Mouse (Mus musculus): ENCODE data around the gene Lingo1. TPM values are rescaled to one million over a fixed set of nuclear protein-coding genes. Genes with fewer than 3 reads are reported as not detected.
A peak's percentile ranks its signal among the peaks of the same experiment; 100 is the strongest.

The Lingo1 gene
- polyA plus RNA-seq, 1 experiment from 2014 or later, result 93.4 TPM

GRCm38 (mm10) chr9:56618660-56619059 is 177.6 kb downstream of the Lingo1 start:
- no peak for ATAC-seq (ENCODE audit: low FRiP score, low read depth)
- H3K9me3 ChIP-seq, result no peaks in the 10 kb centered on the region
- peaks cover 14% of the 10 kb centered on the region; the same call in 1 of the 2 replicates for H3K4me1 ChIP-seq (replicated peaks)
- no peak overlapping the region for H3K27ac ChIP-seq (replicated peaks)
- no peak overlapping the region for H3K4me3 ChIP-seq
- no peak overlapping the region for H3K9ac ChIP-seq
- H3K4me2 ChIP-seq, result no peak overlapping the region
- 82% methylated on average over 4 of the region's 4 CpGs for WGBS
- peaks cover 4% of the 10 kb centered on the region for H3K27me3 ChIP-seq
- peaks cover 29% of the 10 kb centered on the region for H3K36me3 ChIP-seq

DNA sequence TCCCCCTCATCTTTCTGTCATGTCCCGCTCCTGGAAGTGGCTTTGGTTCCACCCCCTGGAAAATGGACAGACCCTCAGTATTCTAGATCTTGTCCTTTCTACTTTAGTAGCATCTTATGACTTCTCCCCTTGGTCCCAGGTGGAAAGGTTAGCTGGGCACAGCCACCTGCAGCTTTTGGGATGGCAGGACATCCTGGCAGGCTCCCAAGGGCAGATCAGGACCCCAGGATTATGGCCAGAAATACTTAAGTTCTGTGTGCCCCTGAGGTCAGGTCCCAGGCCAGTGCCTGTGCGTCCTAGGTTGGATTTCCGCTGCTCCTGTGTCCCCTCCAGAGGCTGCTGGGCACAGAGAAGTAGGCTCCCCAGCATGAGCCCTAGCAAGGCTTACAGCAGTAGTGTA is 180.2 kb downstream of the Lingo1 start:
- peaks cover 29% of the 10 kb centered on the region for H3K36me3 ChIP-seq
- no peak overlapping the region for H3K4me3 ChIP-seq
- no peak overlapping the region for H3K27ac ChIP-seq (replicated peaks)
- WGBS, result 79% methylated on average over 3 of the region's 3 CpGs
- peaks cover 4% of the 10 kb centered on the region for H3K27me3 ChIP-seq
- peaks cover 5% of the 10 kb centered on the region; the same call in 1 of the 2 replicates for H3K4me1 ChIP-seq (replicated peaks)
- ATAC-seq (ENCODE audit: low FRiP score, low read depth), result no peak
- H3K4me2 ChIP-seq, result no peak overlapping the region
- H3K9ac ChIP-seq, result no peak overlapping the region
- H3K9me3 ChIP-seq, result no peaks in the 10 kb centered on the region

- Histone ChIP-seq H3K9me3 (no peaks in the 10 kb centered on the region), H3K27me3 (no peaks in the 10 kb centered on the region), H3K36me3 (0 out of 2 replicates have a peak, but pooled peaks cover 8% of the 10 kb centered on the region), H3K27ac (replicated peaks) (no peak overlapping the region), H3K4me2 (no peak overlapping the region), H3K4me3 (no peak overlapping the region), H3K4me1 (replicated peaks) (peaks cover 27% of the 10 kb centered on the region), H3K9ac (no peak overlapping the region)
- ATAC-seq (ENCODE audit: low FRiP score, low read depth), result no peak
- WGBS, result 57% methylated on average over 12 of the region's 12 CpGs
Observed at GRCm38 (mm10) chr9:56612798-56613183, 183.5 kb downstream of the Lingo1 start.

GRCm38 (mm10) chr9:56611912-56612797 is 184.1 kb downstream of the Lingo1 start:
- Histone ChIP-seq H3K27ac (replicated peaks) (no peak overlapping the region), H3K4me1 (replicated peaks) (peaks cover 28% of the 10 kb centered on the region), H3K27me3 (no peaks in the 10 kb centered on the region), H3K9ac (no peak overlapping the region), H3K9me3 (no peaks in the 10 kb centered on the region), H3K4me2 (no peak overlapping the region), H3K36me3 (0 out of 2 replicates have a peak, but pooled peaks cover 3% of the 10 kb centered on the region), H3K4me3 (no peak overlapping the region)
- no peak for ATAC-seq (ENCODE audit: low FRiP score, low read depth)
- 87% methylated on average over 8 of the region's 8 CpGs for WGBS

GRCm38 (mm10) chr9:56610955-56611354 is 185.3 kb downstream of the Lingo1 start:
- Histone ChIP-seq H3K27ac (replicated peaks) (peak overlapping the region; percentile 19; the same call in 1 of the 2 replicates), H3K9ac (no peak overlapping the region), H3K4me3 (no peak overlapping the region), H3K4me2 (no peak overlapping the region), H3K4me1 (replicated peaks) (peaks cover 28% of the 10 kb centered on the region), H3K36me3 (no peaks in the 10 kb centered on the region), H3K27me3 (no peaks in the 10 kb centered on the region), H3K9me3 (no peaks in the 10 kb centered on the region)
- ATAC-seq (ENCODE audit: low FRiP score, low read depth), result no peak
- WGBS, result 68% methylated on average over 6 of the region's 6 CpGs

GRCm38 (mm10) chr9:56610466-56610865 is 185.8 kb downstream of the Lingo1 start:
- Histone ChIP-seq H3K27ac (replicated peaks) (peak overlapping the region; percentile 19; the same call in 1 of the 2 replicates), H3K27me3 (no peaks in the 10 kb centered on the region), H3K4me1 (replicated peaks) (peaks cover 32% of the 10 kb centered on the region), H3K4me3 (no peak overlapping the region), H3K4me2 (no peak overlapping the region), H3K36me3 (no peaks in the 10 kb centered on the region), H3K9ac (no peak overlapping the region), H3K9me3 (no peaks in the 10 kb centered on the region)
- ATAC-seq (ENCODE audit: low FRiP score, low read depth), result no peak
- WGBS, result 62% methylated on average over 5 of the region's 5 CpGs

- no peak overlapping the region for H3K4me3 ChIP-seq
- H3K27me3 ChIP-seq, result no peaks in the 10 kb centered on the region
- 9% methylated on average over 5 of the region's 5 CpGs for WGBS
- no peaks in the 10 kb centered on the region for H3K9me3 ChIP-seq
- H3K4me2 ChIP-seq, result no peak overlapping the region
- no peak for ATAC-seq (ENCODE audit: low FRiP score, low read depth)
- no peak overlapping the region for H3K9ac ChIP-seq
- H3K36me3 ChIP-seq, result no peaks in the 10 kb centered on the region
- peaks cover 40% of the 10 kb centered on the region for H3K4me1 ChIP-seq (replicated peaks)
- peak overlapping the region; percentile 15; the same call in 1 of the 2 replicates for H3K27ac ChIP-seq (replicated peaks)
Observed at GRCm38 (mm10) chr9:56609486-56609885, 186.8 kb downstream of the Lingo1 start.

GRCm38 (mm10) chr9:56608691-56609351 is 187.4 kb downstream of the Lingo1 start:
- Histone ChIP-seq H3K36me3 (no peaks in the 10 kb centered on the region), H3K9me3 (no peaks in the 10 kb centered on the region), H3K27ac (replicated peaks) (peak overlapping the region; percentile 15; the same call in 1 of the 2 replicates), H3K9ac (no peak overlapping the region), H3K4me2 (no peak overlapping the region), H3K4me1 (replicated peaks) (peaks cover 42% of the 10 kb centered on the region), H3K4me3 (no peak overlapping the region), H3K27me3 (no peaks in the 10 kb centered on the region)
- WGBS, result 28% methylated on average over 11 of the region's 11 CpGs
- ATAC-seq (ENCODE audit: low FRiP score, low read depth), result no peak

GRCm38 (mm10) chr9:56606082-56606740 is 190.1 kb downstream of the Lingo1 start:
- H3K4me1 ChIP-seq (replicated peaks), result peaks cover 42% of the 10 kb centered on the region
- ATAC-seq (ENCODE audit: low FRiP score, low read depth), result peak; percentile 20; the same call in 1 of the 2 replicates
- no peaks in the 10 kb centered on the region for H3K9me3 ChIP-seq
- peak overlapping the region; percentile 27; the same call in 1 of the 2 replicates for H3K27ac ChIP-seq (replicated peaks)
- no peak overlapping the region for H3K4me3 ChIP-seq
- 60% methylated on average over 16 of the region's 16 CpGs for WGBS
- H3K4me2 ChIP-seq, result peak overlapping the region; percentile 19; the same call in 1 of the 2 replicates
- no peaks in the 10 kb centered on the region; the same call in 1 of the 2 replicates for H3K27me3 ChIP-seq
- no peaks in the 10 kb centered on the region for H3K36me3 ChIP-seq
- no peak overlapping the region for H3K9ac ChIP-seq

DNA sequence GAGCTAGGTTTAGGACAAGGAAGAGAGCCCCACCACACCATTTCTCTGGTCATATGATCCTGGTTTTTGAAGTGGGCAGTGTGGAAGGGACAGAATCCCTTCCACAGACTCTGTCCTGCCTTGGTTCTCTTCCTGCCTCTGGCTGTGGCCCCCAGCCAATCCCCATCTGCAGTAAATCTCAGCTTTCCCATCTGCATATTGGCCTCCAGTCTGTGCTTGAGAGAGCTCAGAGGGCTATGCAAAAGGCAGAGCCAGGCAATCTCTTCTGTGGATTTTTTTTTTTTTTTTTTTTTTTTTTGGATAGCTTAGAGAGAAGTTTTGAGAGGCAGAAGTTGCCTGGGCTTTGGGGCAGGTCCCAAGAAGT is 190.8 kb downstream of the Lingo1 start:
- H3K27ac ChIP-seq (replicated peaks), result peak overlapping the region; percentile 27; the same call in 1 of the 2 replicates
- ATAC-seq (ENCODE audit: low FRiP score, low read depth), result no peak
- peaks cover 42% of the 10 kb centered on the region for H3K4me1 ChIP-seq (replicated peaks)
- no peaks in the 10 kb centered on the region for H3K9me3 ChIP-seq
- H3K9ac ChIP-seq, result no peak overlapping the region
- H3K36me3 ChIP-seq, result no peaks in the 10 kb centered on the region
- no peak overlapping the region for H3K4me2 ChIP-seq
- H3K4me3 ChIP-seq, result no peak overlapping the region
- no peaks in the 10 kb centered on the region; the same call in 1 of the 2 replicates for H3K27me3 ChIP-seq

- Histone ChIP-seq H3K4me3 (no peak overlapping the region), H3K9ac (no peak overlapping the region), H3K9me3 (no peaks in the 10 kb centered on the region), H3K4me2 (no peak overlapping the region), H3K36me3 (no peaks in the 10 kb centered on the region), H3K27me3 (no peaks in the 10 kb centered on the region; the same call in 1 of the 2 replicates), H3K4me1 (replicated peaks) (peaks cover 42% of the 10 kb centered on the region), H3K27ac (replicated peaks) (no peak overlapping the region)
- no peak for ATAC-seq (ENCODE audit: low FRiP score, low read depth)
- WGBS, result 27% methylated on average over 12 of the region's 12 CpGs
Observed at GRCm38 (mm10) chr9:56604797-56605442, 191.3 kb downstream of the Lingo1 start.
